Mouse (Mus musculus) liver, embryonic 14.5 days (tissue): Measurements from ENCODE around the gene Rundc3a.

Experiments used
- CTCF ChIP-seq: IDR thresholded peaks from 2 replicates; pipeline ENCODE4 v1.5.1; 2016; ENCODE audit warnings: antibody characterized with exemption, low read depth, control low read depth
- EP300 ChIP-seq: IDR thresholded peaks from 2 replicates; pipeline ENCODE4 v1.6.1; 2016; ENCODE audit warnings: antibody characterized with exemption, low read depth

DNA sequence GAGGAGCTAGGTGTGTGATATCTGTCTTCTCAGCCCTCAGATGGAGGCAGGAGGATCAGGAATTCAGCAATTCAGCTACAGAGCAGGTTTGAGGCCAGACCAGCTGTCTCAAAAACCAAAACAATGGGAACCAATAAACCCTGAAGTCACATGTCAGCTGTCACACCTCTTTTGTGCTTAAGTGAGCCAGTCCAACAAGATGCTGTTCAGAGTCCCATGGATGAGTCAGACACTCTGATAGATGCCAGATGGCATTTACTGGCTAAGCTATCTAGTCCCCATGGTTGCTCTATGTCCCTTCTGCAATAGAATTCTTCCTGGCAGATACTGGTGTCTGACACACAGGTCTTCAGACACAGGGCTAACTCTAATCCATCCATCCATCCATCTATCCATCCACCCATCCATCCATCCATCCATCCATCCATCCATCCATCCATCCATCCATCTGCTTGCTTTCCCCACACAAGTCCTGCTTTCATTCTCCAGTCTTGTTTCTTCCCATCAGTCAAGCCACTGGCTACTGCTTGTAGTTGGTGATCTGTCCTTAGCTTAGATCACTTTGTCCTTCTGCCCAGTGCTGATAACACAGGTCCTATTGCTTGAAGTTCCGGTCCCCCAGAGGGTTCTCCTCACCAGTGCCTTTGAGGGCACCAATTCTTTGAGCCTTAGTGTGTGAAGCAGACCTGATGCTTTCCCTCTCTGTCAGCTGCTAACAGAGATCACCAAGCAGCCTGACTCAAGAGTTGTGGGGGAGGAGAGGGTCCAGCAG is 9.7 kb upstream of the Rundc3a start:
- no peak for TF ChIP-seq CTCF
- TF ChIP-seq EP300, result no peak
